In the genomic region with DNA sequence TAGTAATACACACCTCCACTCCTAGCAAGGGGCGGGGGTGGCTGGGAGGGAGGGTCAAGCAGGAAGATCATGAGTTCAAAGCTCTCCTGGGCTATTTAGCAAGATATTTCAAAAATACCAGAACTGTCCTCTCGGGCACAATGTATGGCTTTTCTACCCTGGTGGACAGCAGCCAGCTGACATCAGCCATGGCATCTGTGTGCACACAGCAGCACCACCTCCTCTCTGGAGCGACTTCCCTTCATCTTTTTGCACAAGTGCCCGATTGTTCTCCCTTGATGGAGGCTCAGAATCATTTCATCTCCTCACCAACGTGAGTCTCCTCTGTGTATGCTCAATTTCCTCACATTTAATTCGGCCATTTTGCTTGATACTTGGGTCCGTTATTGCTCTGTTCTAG, we compare ENCODE assay signal across 25 mouse cellular contexts. TPM values are rescaled to one million over a fixed set of nuclear protein-coding genes. Genes with fewer than 3 reads are reported as not detected.
DNase-seq lines count a peak whose midpoint lies in the region; TF ChIP-seq lines count a peak whose summit lies in the region.
"Had no signal": no experiment of that assay in that cellular context is flagged by ENCODE, and none has a peak within 500 bp of the region (broad histone marks: within the 10 kb centered on the region; RNA-seq: fewer than 3 reads in every experiment).

No protein-coding gene starts in this region.

- no peaks in the 10 kb centered on the region for H3K27me3 ChIP-seq in cerebellum, adult 2 months (ENCODE audit: control insufficient read depth, insufficient read depth, low read length)
- H3K27me3 ChIP-seq: forebrain, embryonic 13.5 days; Patski had no signal

- no peak for DNase-seq in cerebellum, adult 2 months
- no peak for DNase-seq in cerebellum, adult 8-10 months
- no peak for DNase-seq in layer of hippocampus, adult 2 months (ENCODE audit: low spot score in 2 of 2)
- DNase-seq in layer of hippocampus, adult 9-10 months (ENCODE audit: low spot score): no peak
- DNase-seq in right cerebral cortex, adult 18-20 months: peak; percentile 48
- DNase-seq in right cerebral cortex, postnatal 10 days (ENCODE audit: low spot score in 2 of 2): no peak
- no peak for DNase-seq in lung, postnatal 4 days
- DNase-seq: adrenal gland, postnatal 10 days; adrenal gland, postnatal 36 days; B cell, adult 2 months; cerebellum, adult 11 months; cerebellum, postnatal 10 days; cerebellum, postnatal 36 days; gastrocnemius, postnatal 25 days; heart, adult 18-20 months; heart, postnatal 10 days; heart, postnatal 36 days had no signal

- TF ChIP-seq POLR2A in cerebellum, adult 2 months (IDR thresholded peaks at IDR 0.05; ENCODE audit: borderline replicate concordance, insufficient read depth, low read length): no peak

- WGBS in cerebellum, adult 2 months: 54% methylated on average over 7 of the region's 7 CpGs

- H3K4me1 ChIP-seq in cerebellum, adult 2 months (ENCODE audit: control insufficient read depth, insufficient read depth, low read length): peaks cover 54% of the 10 kb centered on the region
- H3K4me1 ChIP-seq: heart, embryonic 15.5 days had no signal

- TF ChIP-seq CTCF in cerebellum, adult 2 months (IDR thresholded peaks at IDR 0.05; ENCODE audit: borderline replicate concordance, insufficient read depth, low read depth, low read length): no peak
- 0 out of 2 replicates have a peak, but pooled peaks have one; percentile 4 for TF ChIP-seq CTCF in layer of hippocampus, adult 2 months (conservative IDR thresholded peaks at IDR 0.05)

- H3K4me3 ChIP-seq in cerebellum, adult 2 months (replicated peaks; ENCODE audit: insufficient read depth, low read depth, low read length): no peak overlapping the region
- H3K4me3 ChIP-seq in layer of hippocampus, adult 2 months: no peak overlapping the region
- H3K4me3 ChIP-seq: forebrain, embryonic 10.5 days; forebrain, embryonic 13.5 days; heart, embryonic 12.5 days; heart, embryonic 15.5 days; hindbrain, embryonic 10.5 days had no signal

- H3K27ac ChIP-seq in cerebellum, adult 2 months (ENCODE audit: insufficient read depth, low read length): peak overlapping the region; percentile 57; the same call in 1 of the 2 replicates
- H3K27ac ChIP-seq in layer of hippocampus, adult 2 months: peak overlapping the region; percentile 81
- H3K27ac ChIP-seq: forebrain, embryonic 10.5 days; forebrain, embryonic 13.5 days; heart, embryonic 15.5 days; hindbrain, embryonic 10.5 days; hindbrain, embryonic 14.5 days; hindbrain, postnatal 0 days had no signal

RNA-seq across cellular contexts. Expression of a gene that starts 44.6 kb away (rescaled TPM):
- polyA plus RNA-seq in cerebellum, adult 2 months (2012; rRNA removed): 273 and 275 TPM in 2 replicates
- 100 to 1,000 TPM; 312 to 318 TPM for total RNA-seq in layer of hippocampus, adult 2 months (2021)
